8 mouse cellular contexts compared by ENCODE assay signal in the genomic region with DNA sequence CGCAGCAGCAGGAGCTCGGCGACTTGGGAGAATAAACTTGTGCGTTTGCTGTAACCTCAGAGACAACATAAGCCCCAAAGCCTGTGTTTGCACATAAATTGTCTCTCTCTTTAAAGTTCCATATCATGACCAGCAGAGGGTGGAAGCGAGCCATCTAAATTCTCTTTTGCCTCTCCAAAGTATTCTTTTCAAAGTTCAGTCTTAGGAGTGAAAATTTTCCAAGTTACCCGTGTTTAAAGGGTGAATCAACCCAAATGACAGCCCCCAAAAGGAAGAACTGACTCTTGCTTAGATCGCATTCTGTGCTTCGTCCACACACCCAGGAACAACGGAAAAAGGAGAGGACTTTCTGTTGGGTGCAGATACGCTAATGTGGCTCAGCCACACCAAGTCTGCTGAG. TPM values are rescaled to one million over a fixed set of nuclear protein-coding genes. Genes with fewer than 3 reads are reported as not detected.
DNase-seq lines count a peak whose midpoint lies in the region; ATAC-seq and TF ChIP-seq lines count a peak whose summit lies in the region.

No protein-coding gene starts in this region.

- H3K4me3 ChIP-seq in MEL (ENCODE audit: control insufficient read depth in 1 of 2, insufficient read depth in 1 of 2, low read depth in 2 of 2, low read length in 2 of 2) (no peak overlapping the region), myocyte (no peak overlapping the region)
- H3K4me3 ChIP-seq in hindbrain, embryonic 11.5 days (ENCODE audit: low read depth, low read length): no peak overlapping the region
- H3K4me3 ChIP-seq in limb, embryonic 12.5 days (replicated peaks): peak overlapping the region; percentile 14; the same call in 1 of the 2 replicates

- TF ChIP-seq EP300 in MEL (IDR thresholded peaks at IDR 0.05; ENCODE audit: low read depth in 1 of 2, low read length in 2 of 2): no peak

- H3K79me2 ChIP-seq in MEL (ENCODE audit: control insufficient read depth, insufficient read depth, low read length, poor library complexity) (no peaks in the 10 kb centered on the region), myocyte (ENCODE audit: control insufficient read depth, insufficient read depth) (no peaks in the 10 kb centered on the region)

- TF ChIP-seq CTCF in MEL (IDR thresholded peaks at IDR 0.05 in 2 of 3, conservative IDR thresholded peaks at IDR 0.05 in 1 of 3; ENCODE audit: control insufficient read depth in 1 of 3, insufficient read depth in 1 of 3, low read depth in 2 of 3, low read length in 3 of 3, poor library complexity in 1 of 3, severe bottlenecking in 1 of 3): peak; percentile 3 to 76 (median 60); a peak in 5 of 6 replicates

- no peaks in the 10 kb centered on the region for H3K4me1 ChIP-seq in MEL (ENCODE audit: control insufficient read depth in 1 of 2, insufficient read depth in 2 of 2, low read length in 2 of 2)
- H3K4me1 ChIP-seq in hindbrain, embryonic 11.5 days (replicated peaks; ENCODE audit: control insufficient read depth, insufficient read depth, low read length): no peaks in the 10 kb centered on the region
- peaks cover 27% of the 10 kb centered on the region for H3K4me1 ChIP-seq in limb, embryonic 12.5 days (replicated peaks)

- peak; percentile 78 for TF ChIP-seq RAD21 in MEL (IDR thresholded peaks at IDR 0.05; ENCODE audit: low read depth, low read length)

- H3K9ac ChIP-seq in MEL (ENCODE audit: control insufficient read depth, low read depth, low read length, poor library complexity, severe bottlenecking): no peak overlapping the region
- H3K9ac ChIP-seq in hindbrain, embryonic 11.5 days (ENCODE audit: low read depth, low read length): no peak overlapping the region
- H3K9ac ChIP-seq in limb, embryonic 12.5 days (replicated peaks): no peak overlapping the region

- H3K27ac ChIP-seq in MEL (ENCODE audit: control insufficient read depth, low read depth, low read length): no peak overlapping the region
- H3K27ac ChIP-seq in hindbrain, embryonic 11.5 days (ENCODE audit: low read depth, low read length): no peak overlapping the region
- H3K27ac ChIP-seq in limb, embryonic 12.5 days: no peak overlapping the region

- H3K4me2 ChIP-seq in hindbrain, embryonic 11.5 days (replicated peaks; ENCODE audit: low read depth, low read length): peak overlapping the region; percentile 21; the same call in 1 of the 2 replicates
- H3K4me2 ChIP-seq in limb, embryonic 12.5 days: peak overlapping the region; percentile 50
- peak overlapping the region; percentile 88 for H3K4me2 ChIP-seq in myocyte (ENCODE audit: low read depth)

- DNase-seq in heart, adult 18-20 months: peak; percentile 31 to 61
- no peak for DNase-seq in heart, adult 11 months
- DNase-seq in MEL (ENCODE audit: low read depth, low spot score): peak; percentile 65
- DNase-seq in embryo, embryonic 10.5 days (ENCODE audit: low spot score): peak; percentile 87
- peak; percentile 74 for DNase-seq in hindbrain, embryonic 11.5 days (ENCODE audit: low spot score)
- DNase-seq in natural killer cell, adult 2 months (ENCODE audit: low spot score in 2 of 2): no peak

- no peak for TF ChIP-seq POLR2A in MEL (IDR thresholded peaks at IDR 0.05; ENCODE audit: control insufficient read depth in 1 of 2, insufficient read depth in 1 of 2, low read depth in 1 of 2, low read length in 2 of 2, poor library complexity in 1 of 2)
- no peak for TF ChIP-seq POLR2A in myocyte (IDR thresholded peaks at IDR 0.05; ENCODE audit: insufficient read length, low read depth)

- H3K9me3 ChIP-seq in MEL (replicated peaks; ENCODE audit: insufficient read depth, low read length): no peaks in the 10 kb centered on the region
- no peaks in the 10 kb centered on the region for H3K9me3 ChIP-seq in hindbrain, embryonic 11.5 days (ENCODE audit: control insufficient read depth, low read length)
- H3K9me3 ChIP-seq in limb, embryonic 12.5 days: no peaks in the 10 kb centered on the region

- H3K27me3 ChIP-seq in MEL (ENCODE audit: control insufficient read depth in 1 of 2, insufficient read depth in 2 of 2, low read length in 2 of 2): peaks cover 7 to 8% of the 10 kb centered on the region in 2 experiments
- no peaks in the 10 kb centered on the region for H3K27me3 ChIP-seq in hindbrain, embryonic 11.5 days (ENCODE audit: control insufficient read depth, insufficient read depth, low read length)
- H3K27me3 ChIP-seq in limb, embryonic 12.5 days: no peaks in the 10 kb centered on the region
- no peaks in the 10 kb centered on the region for H3K27me3 ChIP-seq in myocyte (ENCODE audit: control insufficient read depth, insufficient read depth, insufficient read length)

- WGBS in hindbrain, embryonic 11.5 days: 7% methylated on average over 10 of the region's 10 CpGs
- 5% methylated on average over 10 of the region's 10 CpGs for WGBS in limb, embryonic 12.5 days

- ATAC-seq in hindbrain, embryonic 11.5 days (ENCODE audit: low FRiP score): no peak
- ATAC-seq in limb, embryonic 12.5 days (ENCODE audit: insufficient number of reproducible peaks, insufficient read depth, low FRiP score, low TSS enrichment, low read depth): no peak

- H3ac ChIP-seq in myocyte (ENCODE audit: control insufficient read depth, insufficient read length): no peak overlapping the region

- no peaks in the 10 kb centered on the region for H3K36me3 ChIP-seq in MEL (ENCODE audit: control insufficient read depth in 1 of 2, insufficient read depth in 2 of 2, low read length in 2 of 2)
- no peaks in the 10 kb centered on the region for H3K36me3 ChIP-seq in hindbrain, embryonic 11.5 days (ENCODE audit: control insufficient read depth, insufficient read depth, low read length)
- no peaks in the 10 kb centered on the region for H3K36me3 ChIP-seq in limb, embryonic 12.5 days
- no peaks in the 10 kb centered on the region for H3K36me3 ChIP-seq in myocyte (ENCODE audit: control insufficient read depth, insufficient read depth)

TF ChIP-seq in MEL, 35 proteins besides CTCF, POLR2A, EP300 and RAD21 (continues in another document):
- TF ChIP-seq MXI1 (IDR thresholded peaks at IDR 0.05; ENCODE audit: low read depth, low read length) (no peak), SMC3 (IDR thresholded peaks at IDR 0.05; ENCODE audit: low read depth, low read length) (peak; percentile 64), CHD1 (IDR thresholded peaks at IDR 0.05; ENCODE audit: low read depth, low read length) (no peak), ZKSCAN1 (IDR thresholded peaks at IDR 0.05; ENCODE audit: low read depth, low read length) (no peak), MYC (IDR thresholded peaks at IDR 0.05; ENCODE audit: low read depth, low read length) (no peak), NRF1 (IDR thresholded peaks at IDR 0.05; ENCODE audit: insufficient read depth, low read depth, low read length, poor library complexity, severe bottlenecking) (no peak), ZC3H11A (IDR thresholded peaks at IDR 0.05; ENCODE audit: low read depth, low read length) (peak; percentile 41; the same call in 1 of the 2 replicates), RCOR1 (IDR thresholded peaks at IDR 0.05; ENCODE audit: low read depth, low read length) (no peak), E2F4 (IDR thresholded peaks at IDR 0.05; ENCODE audit: borderline replicate concordance, low read depth, low read length) (no peak), BHLHE40 (IDR thresholded peaks at IDR 0.05; ENCODE audit: borderline replicate concordance, low read depth, low read length) (no peak), TCF12 (IDR thresholded peaks at IDR 0.05; ENCODE audit: low read depth, low read length) (no peak)

TF ChIP-seq in myocyte, 11 proteins besides CTCF, POLR2A, EP300 and RAD21:
- TF ChIP-seq TCF3 (IDR thresholded peaks at IDR 0.05; ENCODE audit: insufficient read length, low read depth) (no peak), SRF (IDR thresholded peaks at IDR 0.05; ENCODE audit: control insufficient read depth, insufficient read length, low read depth) (no peak), MYOG (IDR thresholded peaks at IDR 0.05; ENCODE audit: control insufficient read depth in 1 of 3, insufficient read depth in 1 of 3, insufficient read length in 2 of 3, low read depth in 2 of 3) (no peak), MAX (IDR thresholded peaks at IDR 0.05; ENCODE audit: low read depth) (no peak), MYOD1 (IDR thresholded peaks at IDR 0.05; ENCODE audit: control insufficient read depth in 1 of 3, insufficient read length in 2 of 3, low read depth in 2 of 3) (no peak), TCF12 (IDR thresholded peaks at IDR 0.05; ENCODE audit: insufficient read depth, poor library complexity, severe bottlenecking) (no peak), E2F4 (IDR thresholded peaks at IDR 0.05; ENCODE audit: insufficient read depth) (no peak), USF1 (IDR thresholded peaks at IDR 0.05; ENCODE audit: low read depth) (no peak), REST (IDR thresholded peaks at IDR 0.05; ENCODE audit: insufficient read depth, insufficient read length) (no peak), POLR2AphosphoS2 (IDR thresholded peaks at IDR 0.05; ENCODE audit: insufficient read length, low read depth) (no peak), CEBPB (IDR thresholded peaks at IDR 0.05; ENCODE audit: insufficient read depth, poor library complexity, severe bottlenecking) (no peak)

RNA-seq across cellular contexts. Expression of gene Bhlha9, which starts 17.2 kb away (rescaled TPM):
- not detected for total RNA-seq in heart, adult 18-20 months (2021)
- not detected in 2 replicates for total RNA-seq in MEL (2012; rRNA removed)
- polyA plus RNA-seq in MEL (2012; ENCODE audit: insufficient read depth in 1 of 2, insufficient read length in 2 of 2, low read depth in 1 of 2, low replicate concordance in 2 of 2, missing spikeins in 1 of 2) (not detected), myocyte (2012; fragmentation: generic; extraction: Trizol) (not detected)
- polyA plus RNA-seq in hindbrain, embryonic 11.5 days (2014; fragmentation: Nextera tagmentation; extraction: Ambion mirVana): 0.19 TPM in 1 of 2 replicates, not detected in the other
- polyA plus RNA-seq in limb, embryonic 12.5 days (2016; fragmentation: Nextera tagmentation; extraction: Ambion mirVana): 8.8 and 9.6 TPM in 2 replicates

RNA-seq across cellular contexts. Expression of gene Trarg1, which starts 24.5 kb away (rescaled TPM):
- 1 to 10 TPM; 4.0 to 7.0 TPM for total RNA-seq in heart, adult 18-20 months (2021)
- total RNA-seq in MEL (2012; rRNA removed): not detected in 2 replicates
- polyA plus RNA-seq in MEL (2012; ENCODE audit: insufficient read depth in 1 of 2, insufficient read length in 2 of 2, low read depth in 1 of 2, low replicate concordance in 2 of 2, missing spikeins in 1 of 2) (not detected), myocyte (2012; fragmentation: generic; extraction: Trizol) (0.34 TPM)
- polyA plus RNA-seq in hindbrain, embryonic 11.5 days (2014; fragmentation: Nextera tagmentation; extraction: Ambion mirVana): 0.14 TPM in 1 of 2 replicates, not detected in the other
- polyA plus RNA-seq in limb, embryonic 12.5 days (2016; fragmentation: Nextera tagmentation; extraction: Ambion mirVana): 0.17 and 0.18 TPM in 2 replicates

RNA-seq across cellular contexts. Expression of gene Abr, which starts 33.0 kb away (rescaled TPM):
- total RNA-seq in heart, adult 18-20 months (2021): 10 to 100 TPM; 24.8 to 29.7 TPM
- total RNA-seq in MEL (2012; rRNA removed): 3.3 and 3.8 TPM in 2 replicates
- polyA plus RNA-seq in MEL (2012; ENCODE audit: insufficient read depth in 1 of 2, insufficient read length in 2 of 2, low read depth in 1 of 2, low replicate concordance in 2 of 2, missing spikeins in 1 of 2) (1 to 10 TPM in 1 of 2 experiments, not detected in 1; 8.8 TPM), myocyte (2012; fragmentation: generic; extraction: Trizol) (81.3 TPM)
- 35.8 and 41.7 TPM in 2 replicates for polyA plus RNA-seq in hindbrain, embryonic 11.5 days (2014; fragmentation: Nextera tagmentation; extraction: Ambion mirVana)
- 48.3 and 54.0 TPM in 2 replicates for polyA plus RNA-seq in limb, embryonic 12.5 days (2016; fragmentation: Nextera tagmentation; extraction: Ambion mirVana)

Comparison
In these comparisons a context has a peak if more than half of its experiments do, and no peak if none do; other contexts are left out.
1. DNase-seq: peak in heart, adult 18-20 months (2 of 2), MEL (single experiment), embryo, embryonic 10.5 days (single experiment) and hindbrain, embryonic 11.5 days (single experiment); none in heart, adult 11 months (single experiment) and natural killer cell, adult 2 months (0 of 2).
2. H3K4me2 ChIP-seq: peak in every context shown above with its lines; median percentile 88 in myocyte; 50 in limb, embryonic 12.5 days; 21 in hindbrain, embryonic 11.5 days.